In the genomic region with DNA sequence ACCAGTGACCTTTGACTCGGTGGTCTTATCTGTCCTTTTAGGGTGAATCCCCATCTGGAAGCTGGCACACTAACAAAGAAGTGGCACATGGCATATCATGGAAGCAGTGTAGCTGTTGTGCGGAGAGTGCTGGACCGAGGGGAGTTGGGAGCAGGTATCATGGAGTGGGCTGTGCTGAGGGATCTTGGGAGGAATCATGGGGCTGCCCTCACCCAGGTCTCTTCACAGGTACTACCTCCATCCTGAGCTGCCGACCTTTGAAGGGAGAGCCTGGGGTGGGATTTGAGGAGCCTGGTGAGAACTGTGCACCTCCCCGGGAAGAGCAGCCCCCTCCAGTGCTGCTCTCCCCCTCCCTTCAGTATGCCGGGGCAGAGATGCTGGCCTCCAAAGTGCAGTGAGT, we compare ENCODE assay signal across 20 mouse cellular contexts. TPM values are rescaled to one million over a fixed set of nuclear protein-coding genes. Genes with fewer than 3 reads are reported as not detected.
DNase-seq lines count a peak whose midpoint lies in the region; ATAC-seq and TF ChIP-seq lines count a peak whose summit lies in the region.
"Had no signal": no experiment of that assay in that cellular context is flagged by ENCODE, and none has a peak within 500 bp of the region (broad histone marks: within the 10 kb centered on the region; RNA-seq: fewer than 3 reads in every experiment).

No protein-coding gene starts in this region.

- intact Hi-C loops in heart, postnatal 36 days (cut with DNase I), result no loop called here

- no peak for ATAC-seq in kidney, embryonic 16.5 days (ENCODE audit: low FRiP score, low TSS enrichment)
- ATAC-seq: forebrain, embryonic 14.5 days; hindbrain, postnatal 0 days; Patski had no signal

- H3K27ac ChIP-seq in kidney, adult 2 months (ENCODE audit: insufficient read depth, low read depth, low read length), result peak overlapping the region; percentile 81
- H3K27ac ChIP-seq in kidney, embryonic 16.5 days (ENCODE audit: low read length), result no peak overlapping the region
- H3K27ac ChIP-seq in embryonic facial prominence, embryonic 10.5 days (replicated peaks), result no peak overlapping the region
- H3K27ac ChIP-seq in small intestine, adult 2 months (ENCODE audit: insufficient read depth, low read depth, low read length), result peak overlapping the region; percentile 52; the same call in 1 of the 2 replicates
- H3K27ac ChIP-seq: heart, embryonic 15.5 days; hindbrain, embryonic 12.5 days; hindbrain, postnatal 0 days had no signal

- no peak overlapping the region for H3K4me2 ChIP-seq in kidney, embryonic 16.5 days (replicated peaks; ENCODE audit: low read depth, low read length)
- H3K4me2 ChIP-seq: heart, embryonic 11.5 days; heart, embryonic 15.5 days; hindbrain, embryonic 12.5 days had no signal

- peak; percentile 90 for DNase-seq in heart, adult 11 months
- DNase-seq in heart, postnatal 36 days, result no peak
- DNase-seq in kidney, adult 2 months, result no peak
- DNase-seq in embryonic facial prominence, embryonic 10.5 days (ENCODE audit: low spot score), result no peak
- DNase-seq: adrenal gland, adult 8-10 months; adrenal gland, postnatal 36 days; cerebellum, adult 8-10 months; cerebellum, postnatal 25 days; gastrocnemius, postnatal 36 days; heart, adult 18-20 months; heart, postnatal 14 days had no signal

- TF ChIP-seq POLR2A in kidney, adult 2 months (IDR thresholded peaks at IDR 0.05; ENCODE audit: low read depth, low read length), result no peak
- TF ChIP-seq POLR2A in small intestine, adult 2 months (IDR thresholded peaks at IDR 0.05; ENCODE audit: low read depth, low read length), result no peak

- no peaks in the 10 kb centered on the region for H3K9me3 ChIP-seq in kidney, embryonic 16.5 days (ENCODE audit: low read length)
- no peaks in the 10 kb centered on the region for H3K9me3 ChIP-seq in embryonic facial prominence, embryonic 10.5 days
- H3K9me3 ChIP-seq: heart, embryonic 15.5 days; hindbrain, embryonic 12.5 days had no signal

- peak overlapping the region; percentile 37 for H3K4me3 ChIP-seq in kidney, adult 2 months (ENCODE audit: insufficient read depth, low read depth, low read length)
- no peak overlapping the region for H3K4me3 ChIP-seq in kidney, embryonic 16.5 days (ENCODE audit: low read length)
- peak overlapping the region; percentile 14; the same call in 1 of the 2 replicates for H3K4me3 ChIP-seq in embryonic facial prominence, embryonic 10.5 days
- H3K4me3 ChIP-seq in small intestine, adult 2 months (ENCODE audit: low read depth, low read length), result peak overlapping the region; percentile 45
- H3K4me3 ChIP-seq: heart, embryonic 15.5 days; hindbrain, embryonic 12.5 days had no signal

- TF ChIP-seq CTCF in kidney, adult 2 months (conservative IDR thresholded peaks at IDR 0.05; ENCODE audit: insufficient read depth, insufficient read length, low read depth, low read length), result no peak
- TF ChIP-seq CTCF in small intestine, adult 2 months (IDR thresholded peaks at IDR 0.05; ENCODE audit: extremely low read depth, insufficient read length, insufficient replicate concordance, low read depth, low read length), result no peak

- H3K36me3 ChIP-seq in kidney, adult 2 months (ENCODE audit: control insufficient read depth, insufficient read depth, low read length), result peaks cover 5% of the 10 kb centered on the region; the same call in 1 of the 2 replicates
- peaks cover 77% of the 10 kb centered on the region for H3K36me3 ChIP-seq in kidney, embryonic 16.5 days (ENCODE audit: insufficient read depth, low read length)
- H3K36me3 ChIP-seq in embryonic facial prominence, embryonic 10.5 days (replicated peaks), result peaks cover 91% of the 10 kb centered on the region
- peaks cover 68% of the 10 kb centered on the region for H3K36me3 ChIP-seq in small intestine, adult 2 months (ENCODE audit: control insufficient read depth, insufficient read depth, low read length)

- no peak overlapping the region for H3K9ac ChIP-seq in kidney, embryonic 16.5 days (replicated peaks; ENCODE audit: low read length)
- H3K9ac ChIP-seq: heart, embryonic 15.5 days; hindbrain, embryonic 12.5 days had no signal

- H3K27me3 ChIP-seq in kidney, adult 2 months (replicated peaks; ENCODE audit: control insufficient read depth, insufficient read depth, low read length), result no peaks in the 10 kb centered on the region
- no peaks in the 10 kb centered on the region for H3K27me3 ChIP-seq in kidney, embryonic 16.5 days (ENCODE audit: insufficient read depth, low read length)
- H3K27me3 ChIP-seq in embryonic facial prominence, embryonic 10.5 days (replicated peaks; ENCODE audit: low read depth, poor library complexity, severe bottlenecking), result no peaks in the 10 kb centered on the region
- no peaks in the 10 kb centered on the region for H3K27me3 ChIP-seq in small intestine, adult 2 months (ENCODE audit: control insufficient read depth, insufficient read depth, low read length)
- H3K27me3 ChIP-seq: CH12.LX; heart, embryonic 15.5 days; hindbrain, embryonic 12.5 days; Patski had no signal

- peaks cover 25% of the 10 kb centered on the region for H3K4me1 ChIP-seq in kidney, adult 2 months (ENCODE audit: control insufficient read depth, insufficient read depth, low read length)
- H3K4me1 ChIP-seq in kidney, embryonic 16.5 days (ENCODE audit: insufficient read depth, low read length), result peaks cover 26% of the 10 kb centered on the region
- peaks cover 34% of the 10 kb centered on the region for H3K4me1 ChIP-seq in embryonic facial prominence, embryonic 10.5 days
- peaks cover 9% of the 10 kb centered on the region for H3K4me1 ChIP-seq in small intestine, adult 2 months (ENCODE audit: control insufficient read depth, insufficient read depth, insufficient read length, low read length)

- 70% methylated on average over 6 of the region's 6 CpGs for WGBS in kidney, adult 2 months
- WGBS in kidney, embryonic 16.5 days, result 87% methylated on average over 6 of the region's 6 CpGs
- 92% methylated on average over 6 of the region's 6 CpGs for WGBS in embryonic facial prominence, embryonic 10.5 days
- 83% methylated on average over 6 of the region's 6 CpGs for WGBS in small intestine, adult 2 months

RNA-seq across cellular contexts. Expression of gene Gps2, which starts 2.0 kb away (rescaled TPM):
- 10 to 100 TPM; 28.2 to 32.1 TPM for total RNA-seq in heart, postnatal 36 days (2021)
- 72.9 and 75.5 TPM in 2 replicates for polyA plus RNA-seq in kidney, adult 2 months (2012; rRNA removed)
- polyA plus RNA-seq in kidney, embryonic 16.5 days (2015; fragmentation: Nextera tagmentation; extraction: Ambion mirVana), result 85.2 and 86.4 TPM in 2 replicates
- 87.6 and 89.1 TPM in 2 replicates for polyA plus RNA-seq in embryonic facial prominence, embryonic 10.5 days (2016; fragmentation: Nextera tagmentation; extraction: Ambion mirVana)
- polyA plus RNA-seq in small intestine, adult 2 months (2012; rRNA removed), result 57.4 and 104 TPM in 2 replicates

RNA-seq across cellular contexts. Expression of gene Eif5a, which starts 10.1 kb away (rescaled TPM):
- total RNA-seq in heart, postnatal 36 days (2021), result 100 to 1,000 TPM; 420 to 449 TPM
- polyA plus RNA-seq in kidney, adult 2 months (2012; rRNA removed), result 465 and 575 TPM in 2 replicates
- polyA plus RNA-seq in kidney, embryonic 16.5 days (2015; fragmentation: Nextera tagmentation; extraction: Ambion mirVana), result 1,737 and 1,791 TPM in 2 replicates
- 2,818 and 3,035 TPM in 2 replicates for polyA plus RNA-seq in embryonic facial prominence, embryonic 10.5 days (2016; fragmentation: Nextera tagmentation; extraction: Ambion mirVana)
- 136 and 230 TPM in 2 replicates for polyA plus RNA-seq in small intestine, adult 2 months (2012; rRNA removed)

RNA-seq across cellular contexts. Expression of gene Neurl4, which starts 10.8 kb away (rescaled TPM):
- total RNA-seq in heart, postnatal 36 days (2021), result 10 to 100 TPM; 40.2 to 47.4 TPM
- polyA plus RNA-seq in kidney, adult 2 months (2012; rRNA removed), result 72.0 and 80.1 TPM in 2 replicates
- polyA plus RNA-seq in kidney, embryonic 16.5 days (2015; fragmentation: Nextera tagmentation; extraction: Ambion mirVana), result 11.4 and 12.8 TPM in 2 replicates
- polyA plus RNA-seq in embryonic facial prominence, embryonic 10.5 days (2016; fragmentation: Nextera tagmentation; extraction: Ambion mirVana), result 10.9 and 11.1 TPM in 2 replicates
- polyA plus RNA-seq in small intestine, adult 2 months (2012; rRNA removed), result 17.3 and 23.9 TPM in 2 replicates

RNA-seq across cellular contexts. Expression of gene 2810408A11Rik, which starts 10.9 kb away (rescaled TPM):
- under 1 TPM; 0.73 to 0.89 TPM for total RNA-seq in heart, postnatal 36 days (2021)
- 0.94 and 0.99 TPM in 2 replicates for polyA plus RNA-seq in kidney, adult 2 months (2012; rRNA removed)
- polyA plus RNA-seq in kidney, embryonic 16.5 days (2015; fragmentation: Nextera tagmentation; extraction: Ambion mirVana), result 11.7 and 12.8 TPM in 2 replicates
- polyA plus RNA-seq in embryonic facial prominence, embryonic 10.5 days (2016; fragmentation: Nextera tagmentation; extraction: Ambion mirVana), result 14.7 and 14.8 TPM in 2 replicates
- 1.8 and 2.6 TPM in 2 replicates for polyA plus RNA-seq in small intestine, adult 2 months (2012; rRNA removed)

RNA-seq across cellular contexts. Expression of gene Acap1, which starts 16.4 kb away (rescaled TPM):
- under 1 TPM; 0.78 to 0.89 TPM for total RNA-seq in heart, postnatal 36 days (2021)
- 1.7 and 6.1 TPM in 2 replicates for polyA plus RNA-seq in kidney, adult 2 months (2012; rRNA removed)
- 0.44 and 0.67 TPM in 2 replicates for polyA plus RNA-seq in kidney, embryonic 16.5 days (2015; fragmentation: Nextera tagmentation; extraction: Ambion mirVana)
- polyA plus RNA-seq in embryonic facial prominence, embryonic 10.5 days (2016; fragmentation: Nextera tagmentation; extraction: Ambion mirVana), result 1.3 and 1.5 TPM in 2 replicates
- 7.3 and 11.6 TPM in 2 replicates for polyA plus RNA-seq in small intestine, adult 2 months (2012; rRNA removed)
- total RNA-seq: hindbrain, postnatal 0 days had no signal

Comparison
In these comparisons a context has a peak if more than half of its experiments do, and no peak if none do; other contexts are left out.
1. H3K27ac ChIP-seq: peak in kidney, adult 2 months (single experiment) and small intestine, adult 2 months (single experiment); none in kidney, embryonic 16.5 days (single experiment) and embryonic facial prominence, embryonic 10.5 days (single experiment).